Mouse (Mus musculus): ENCODE results near the gene Hcn3.

GRCm38 (mm10) chr3:89123313-89123712 lies 36.7 kb downstream of the Hcn3 start:
- TF ChIP-seq CTCF (IDR thresholded peaks at IDR 0.05) (no peak), EP300 (IDR thresholded peaks at IDR 0.05) (peak; percentile 52; the same call in 1 of the 2 replicates)

All from lung, postnatal 0 days (tissue).